Mouse (Mus musculus): ENCODE data around the gene Ptprt. TPM values are rescaled to one million over a fixed set of nuclear protein-coding genes. Genes with fewer than 3 reads are reported as not detected.

The Ptprt gene
- polyA plus RNA-seq, 1 experiment from 2014 or later: 0.26 TPM

DNA sequence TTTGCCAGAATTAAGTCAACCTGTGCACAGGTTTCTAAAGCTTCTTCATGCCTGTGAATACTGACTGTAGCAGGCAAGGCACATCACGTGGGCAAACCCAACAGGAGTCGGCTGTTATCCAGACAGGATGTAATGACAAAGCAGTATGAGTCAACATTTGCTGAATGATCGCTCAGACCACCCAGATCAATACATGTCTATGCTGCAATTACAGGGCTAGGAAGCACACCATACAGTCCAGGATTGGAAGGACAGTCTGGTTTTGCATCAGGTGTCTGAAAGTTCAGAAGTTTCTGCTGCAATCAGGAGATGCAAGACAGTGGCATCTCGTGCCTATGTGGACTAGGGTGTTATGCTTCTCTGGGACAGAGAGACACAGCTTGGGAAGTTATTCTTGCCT, 716.3 kb downstream of the Ptprt start:
- WGBS: 62% methylated on average over 4 of the region's 4 CpGs
- Histone ChIP-seq H3K36me3 (ENCODE audit: control insufficient read depth, insufficient read depth, low read length) (no peaks in the 10 kb centered on the region), H3K27me3 (ENCODE audit: control insufficient read depth, insufficient read depth, low read length) (no peaks in the 10 kb centered on the region), H3K4me3 (replicated peaks; ENCODE audit: low read length) (no peak overlapping the region), H3K4me1 (ENCODE audit: control insufficient read depth, insufficient read depth, low read length) (no peaks in the 10 kb centered on the region), H3K9me3 (replicated peaks; ENCODE audit: control insufficient read depth, low read length) (no peaks in the 10 kb centered on the region), H3K27ac (ENCODE audit: low read length) (no peak overlapping the region), H3K4me2 (ENCODE audit: low read depth, low read length) (no peak overlapping the region), H3K9ac (ENCODE audit: low read length) (no peak overlapping the region)
- ATAC-seq (ENCODE audit: insufficient read depth, low FRiP score): no peak

DNA sequence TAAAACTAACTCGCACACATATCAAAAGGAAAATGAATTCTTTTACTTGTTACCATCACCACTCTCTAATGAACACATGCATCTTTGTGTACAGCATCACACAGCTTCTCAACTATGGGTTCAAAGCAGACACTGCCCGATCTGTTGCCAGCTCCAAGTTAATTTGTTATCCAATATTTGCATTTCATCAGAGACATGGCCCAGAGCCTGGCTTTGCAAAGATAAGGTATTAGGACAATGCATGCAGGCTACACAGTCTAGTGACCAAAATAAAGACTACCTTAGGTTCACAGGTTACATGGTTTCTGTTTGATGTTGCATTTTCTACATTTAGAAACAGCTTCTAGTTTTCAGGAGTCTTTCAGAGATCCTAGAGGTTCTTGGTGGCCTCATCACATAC, 719.0 kb downstream of the Ptprt start:
- H3K27ac ChIP-seq (ENCODE audit: low read length): no peak overlapping the region
- no peaks in the 10 kb centered on the region for H3K4me1 ChIP-seq (ENCODE audit: control insufficient read depth, insufficient read depth, low read length)
- H3K9me3 ChIP-seq (replicated peaks; ENCODE audit: control insufficient read depth, low read length): no peaks in the 10 kb centered on the region
- 57% methylated on average over 2 of the region's 2 CpGs for WGBS
- no peak overlapping the region for H3K4me3 ChIP-seq (replicated peaks; ENCODE audit: low read length)
- H3K9ac ChIP-seq (ENCODE audit: low read length): no peak overlapping the region
- no peaks in the 10 kb centered on the region for H3K27me3 ChIP-seq (ENCODE audit: control insufficient read depth, insufficient read depth, low read length)
- no peaks in the 10 kb centered on the region for H3K36me3 ChIP-seq (ENCODE audit: control insufficient read depth, insufficient read depth, low read length)
- H3K4me2 ChIP-seq (ENCODE audit: low read depth, low read length): no peak overlapping the region
- no peak for ATAC-seq (ENCODE audit: insufficient read depth, low FRiP score)

DNA sequence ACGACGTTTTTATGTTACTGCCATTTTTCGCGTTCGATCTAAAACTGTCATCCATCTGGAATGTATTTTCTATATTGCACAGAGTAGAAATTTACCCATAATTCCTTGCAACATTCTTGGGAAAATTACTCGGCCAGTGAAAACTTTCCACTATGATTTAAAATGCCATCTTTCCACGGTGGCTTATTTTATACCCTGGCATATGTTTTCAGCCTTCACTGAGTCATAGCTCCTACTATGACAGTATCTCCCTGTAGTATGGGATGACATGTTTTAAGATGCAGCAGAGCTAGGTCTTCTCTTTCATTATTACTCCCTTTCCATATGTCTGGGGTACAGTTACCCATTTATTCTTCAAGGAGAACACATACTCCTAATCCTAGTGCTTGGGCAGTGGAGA, 753.7 kb downstream of the Ptprt start:
- Histone ChIP-seq H3K4me1 (ENCODE audit: control insufficient read depth, insufficient read depth, low read length) (no peaks in the 10 kb centered on the region), H3K4me2 (ENCODE audit: low read depth, low read length) (no peak overlapping the region), H3K4me3 (replicated peaks; ENCODE audit: low read length) (no peak overlapping the region), H3K27me3 (ENCODE audit: control insufficient read depth, insufficient read depth, low read length) (no peaks in the 10 kb centered on the region), H3K9me3 (replicated peaks; ENCODE audit: control insufficient read depth, low read length) (no peaks in the 10 kb centered on the region), H3K36me3 (ENCODE audit: control insufficient read depth, insufficient read depth, low read length) (no peaks in the 10 kb centered on the region), H3K9ac (ENCODE audit: low read length) (no peak overlapping the region), H3K27ac (ENCODE audit: low read length) (no peak overlapping the region)
- WGBS: 86% methylated on average over 7 of the region's 7 CpGs
- no peak for ATAC-seq (ENCODE audit: insufficient read depth, low FRiP score)

DNA sequence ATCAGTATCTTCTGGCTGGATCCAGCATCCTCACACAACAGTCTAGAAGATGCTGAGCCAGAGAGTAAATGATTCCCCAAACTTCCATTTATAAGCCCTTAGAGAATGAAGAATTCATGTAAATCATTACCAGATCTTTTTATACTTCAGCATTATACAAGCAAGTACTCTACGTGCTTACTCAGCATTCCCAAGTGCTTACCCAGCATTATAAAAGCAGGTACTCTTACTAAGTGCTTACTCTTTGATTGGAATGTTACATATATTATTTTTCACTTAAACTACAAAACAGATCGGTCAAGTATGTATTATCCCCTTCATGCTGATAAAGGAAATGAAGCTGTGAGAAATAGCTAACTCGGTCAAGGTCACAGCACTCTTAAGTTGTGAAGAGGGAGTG, 758.8 kb downstream of the Ptprt start:
- Histone ChIP-seq H3K27ac (ENCODE audit: low read length) (no peak overlapping the region), H3K9me3 (replicated peaks; ENCODE audit: control insufficient read depth, low read length) (no peaks in the 10 kb centered on the region), H3K4me3 (replicated peaks; ENCODE audit: low read length) (no peak overlapping the region), H3K4me2 (ENCODE audit: low read depth, low read length) (no peak overlapping the region), H3K9ac (ENCODE audit: low read length) (no peak overlapping the region), H3K4me1 (ENCODE audit: control insufficient read depth, insufficient read depth, low read length) (no peaks in the 10 kb centered on the region), H3K27me3 (ENCODE audit: control insufficient read depth, insufficient read depth, low read length) (no peaks in the 10 kb centered on the region), H3K36me3 (ENCODE audit: control insufficient read depth, insufficient read depth, low read length) (no peaks in the 10 kb centered on the region)
- WGBS: 86% methylated on average over 3 of the region's 3 CpGs
- ATAC-seq (ENCODE audit: insufficient read depth, low FRiP score): no peak

DNA sequence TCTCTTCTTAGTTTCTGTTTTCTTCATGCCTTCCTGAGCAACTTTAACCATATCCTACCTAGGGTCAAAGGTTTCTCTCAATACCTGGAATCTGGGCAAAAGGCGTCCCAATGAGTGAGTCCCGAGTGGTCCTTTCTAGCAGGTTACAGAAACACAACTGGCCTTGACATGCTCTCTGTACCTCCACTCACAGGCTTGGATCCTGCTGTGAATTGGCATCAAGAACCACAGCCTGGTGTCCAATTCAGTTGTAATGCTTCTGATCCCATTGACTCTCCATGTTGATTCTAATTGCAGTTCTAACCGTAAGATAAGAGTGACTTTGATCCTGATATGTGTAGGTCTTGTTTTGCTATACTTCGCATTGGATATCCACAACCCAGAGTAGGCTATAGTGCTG, 776.5 kb downstream of the Ptprt start:
- ATAC-seq (ENCODE audit: insufficient read depth, low FRiP score): no peak
- H3K4me3 ChIP-seq (replicated peaks; ENCODE audit: low read length): no peak overlapping the region
- 92% methylated on average over 4 of the region's 4 CpGs for WGBS

DNA sequence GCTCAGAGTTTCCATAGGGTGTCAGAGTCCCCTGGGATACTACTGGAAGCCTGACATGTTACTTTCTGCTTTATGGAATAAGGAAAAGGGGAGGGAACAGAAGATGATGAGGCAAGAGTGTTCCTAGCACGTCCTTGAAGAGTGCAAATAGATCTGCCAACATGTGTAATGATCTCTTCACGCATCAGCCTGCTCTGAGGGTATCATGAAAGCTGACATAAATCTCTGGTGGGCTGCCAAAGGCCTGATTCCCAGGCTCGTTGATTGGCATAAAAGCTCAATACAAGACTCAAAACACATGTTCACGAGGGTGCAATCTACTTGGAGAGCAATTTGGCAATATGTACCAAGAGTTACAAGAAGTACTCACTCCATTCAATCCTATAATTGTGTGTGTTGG, 778.4 kb downstream of the Ptprt start:
- no peak for ATAC-seq (ENCODE audit: insufficient read depth, low FRiP score)

More for the DNA sequence above, 776.5 kb downstream of the Ptprt start:
- no peaks in the 10 kb centered on the region for H3K4me1 ChIP-seq (ENCODE audit: control insufficient read depth, insufficient read depth, low read length)
- no peak overlapping the region for H3K4me2 ChIP-seq (ENCODE audit: low read depth, low read length)
- no peak overlapping the region for H3K27ac ChIP-seq (ENCODE audit: low read length)
- H3K9ac ChIP-seq (ENCODE audit: low read length): no peak overlapping the region
- no peaks in the 10 kb centered on the region for H3K9me3 ChIP-seq (replicated peaks; ENCODE audit: control insufficient read depth, low read length)
- no peaks in the 10 kb centered on the region for H3K27me3 ChIP-seq (ENCODE audit: control insufficient read depth, insufficient read depth, low read length)
- no peaks in the 10 kb centered on the region for H3K36me3 ChIP-seq (ENCODE audit: control insufficient read depth, insufficient read depth, low read length)

DNA sequence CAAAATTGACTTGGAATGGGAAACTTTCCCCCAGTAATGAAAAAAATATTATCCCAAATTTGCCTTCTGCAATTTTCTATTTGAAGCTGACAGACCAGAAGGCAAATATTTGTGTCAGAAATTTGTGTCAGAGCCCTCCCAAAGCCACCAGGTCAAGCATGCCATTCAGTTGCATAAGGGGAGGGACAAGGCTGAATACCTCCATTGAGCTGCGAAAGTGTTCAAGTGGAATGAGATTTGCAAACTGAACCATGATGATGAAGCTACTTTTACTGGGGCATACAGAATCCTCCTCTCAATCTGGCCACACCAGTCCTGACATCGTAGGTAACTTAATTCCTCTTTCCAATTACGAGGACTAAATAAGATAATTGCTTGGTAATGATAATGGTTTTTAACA, 780.0 kb downstream of the Ptprt start:
- Histone ChIP-seq H3K4me1 (ENCODE audit: control insufficient read depth, insufficient read depth, low read length) (no peaks in the 10 kb centered on the region), H3K27ac (ENCODE audit: low read length) (no peak overlapping the region), H3K4me3 (replicated peaks; ENCODE audit: low read length) (no peak overlapping the region), H3K9me3 (replicated peaks; ENCODE audit: control insufficient read depth, low read length) (no peaks in the 10 kb centered on the region), H3K4me2 (ENCODE audit: low read depth, low read length) (no peak overlapping the region), H3K27me3 (ENCODE audit: control insufficient read depth, insufficient read depth, low read length) (no peaks in the 10 kb centered on the region), H3K9ac (ENCODE audit: low read length) (no peak overlapping the region), H3K36me3 (ENCODE audit: control insufficient read depth, insufficient read depth, low read length) (no peaks in the 10 kb centered on the region)
- ATAC-seq (ENCODE audit: insufficient read depth, low FRiP score): no peak
- 78% methylated on average over 3 of the region's 3 CpGs for WGBS

More for the DNA sequence above, 778.4 kb downstream of the Ptprt start:
- Histone ChIP-seq H3K4me2 (ENCODE audit: low read depth, low read length) (no peak overlapping the region), H3K4me3 (replicated peaks; ENCODE audit: low read length) (no peak overlapping the region), H3K27ac (ENCODE audit: low read length) (no peak overlapping the region), H3K4me1 (ENCODE audit: control insufficient read depth, insufficient read depth, low read length) (no peaks in the 10 kb centered on the region), H3K27me3 (ENCODE audit: control insufficient read depth, insufficient read depth, low read length) (no peaks in the 10 kb centered on the region), H3K9me3 (replicated peaks; ENCODE audit: control insufficient read depth, low read length) (no peaks in the 10 kb centered on the region), H3K9ac (ENCODE audit: low read length) (no peak overlapping the region), H3K36me3 (ENCODE audit: control insufficient read depth, insufficient read depth, low read length) (no peaks in the 10 kb centered on the region)
- 61% methylated on average over 4 of the region's 4 CpGs for WGBS

DNA sequence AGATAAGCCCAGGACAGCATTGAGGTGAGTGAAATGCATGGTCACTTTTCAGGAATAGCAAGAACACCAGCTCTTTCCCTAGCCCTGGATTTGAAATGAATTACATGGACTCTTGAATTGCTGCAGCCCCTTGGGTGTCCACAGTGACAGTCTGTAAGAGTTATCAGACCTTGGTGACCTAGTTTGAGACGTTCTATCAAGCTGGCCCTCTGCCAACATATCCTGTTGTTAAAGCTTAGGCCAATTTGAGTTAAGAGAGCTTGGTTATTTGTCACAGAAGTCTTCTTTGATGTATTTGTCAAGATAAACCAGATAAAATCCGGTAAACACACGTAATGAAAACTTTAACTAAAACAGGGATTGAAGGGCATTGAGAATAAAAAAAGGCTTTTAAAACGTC, 795.7 kb downstream of the Ptprt start:
- no peaks in the 10 kb centered on the region for H3K27me3 ChIP-seq (ENCODE audit: control insufficient read depth, insufficient read depth, low read length)
- H3K4me1 ChIP-seq (ENCODE audit: control insufficient read depth, insufficient read depth, low read length): no peaks in the 10 kb centered on the region
- no peaks in the 10 kb centered on the region for H3K36me3 ChIP-seq (ENCODE audit: control insufficient read depth, insufficient read depth, low read length)
- no peak for ATAC-seq (ENCODE audit: insufficient read depth, low FRiP score)
- no peaks in the 10 kb centered on the region for H3K9me3 ChIP-seq (replicated peaks; ENCODE audit: control insufficient read depth, low read length)
- no peak overlapping the region for H3K27ac ChIP-seq (ENCODE audit: low read length)
- H3K4me3 ChIP-seq (replicated peaks; ENCODE audit: low read length): no peak overlapping the region
- H3K4me2 ChIP-seq (ENCODE audit: low read depth, low read length): no peak overlapping the region
- WGBS: 26% methylated on average over 4 of the region's 4 CpGs
- H3K9ac ChIP-seq (ENCODE audit: low read length): no peak overlapping the region

DNA sequence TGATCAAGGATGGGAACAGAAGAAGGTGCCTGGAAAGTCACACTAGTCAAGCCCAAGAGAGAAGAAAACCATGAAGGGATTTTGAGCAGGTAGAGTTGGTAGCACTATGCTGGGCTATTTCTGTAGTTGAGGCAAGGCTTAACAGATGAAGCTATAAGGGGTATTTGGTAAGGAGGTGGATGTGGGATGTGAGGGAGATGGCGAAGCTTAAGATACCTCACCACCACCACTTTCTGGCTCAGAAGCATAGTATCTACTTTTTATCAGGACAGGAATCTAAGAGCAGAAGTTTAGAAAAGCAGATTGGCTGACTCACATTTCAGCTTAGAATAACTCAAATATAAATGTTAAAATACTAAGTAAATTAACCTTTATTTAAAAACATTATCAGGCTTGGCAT, 802.1 kb downstream of the Ptprt start:
- Histone ChIP-seq H3K27ac (ENCODE audit: low read length) (no peak overlapping the region), H3K36me3 (ENCODE audit: control insufficient read depth, insufficient read depth, low read length) (no peaks in the 10 kb centered on the region), H3K4me3 (replicated peaks; ENCODE audit: low read length) (no peak overlapping the region), H3K4me2 (ENCODE audit: low read depth, low read length) (no peak overlapping the region), H3K4me1 (ENCODE audit: control insufficient read depth, insufficient read depth, low read length) (no peaks in the 10 kb centered on the region), H3K9ac (ENCODE audit: low read length) (no peak overlapping the region), H3K9me3 (replicated peaks; ENCODE audit: control insufficient read depth, low read length) (no peaks in the 10 kb centered on the region), H3K27me3 (ENCODE audit: control insufficient read depth, insufficient read depth, low read length) (no peaks in the 10 kb centered on the region)
- WGBS: 87% methylated on average over 1 of the region's 1 CpGs
- ATAC-seq (ENCODE audit: insufficient read depth, low FRiP score): no peak

DNA sequence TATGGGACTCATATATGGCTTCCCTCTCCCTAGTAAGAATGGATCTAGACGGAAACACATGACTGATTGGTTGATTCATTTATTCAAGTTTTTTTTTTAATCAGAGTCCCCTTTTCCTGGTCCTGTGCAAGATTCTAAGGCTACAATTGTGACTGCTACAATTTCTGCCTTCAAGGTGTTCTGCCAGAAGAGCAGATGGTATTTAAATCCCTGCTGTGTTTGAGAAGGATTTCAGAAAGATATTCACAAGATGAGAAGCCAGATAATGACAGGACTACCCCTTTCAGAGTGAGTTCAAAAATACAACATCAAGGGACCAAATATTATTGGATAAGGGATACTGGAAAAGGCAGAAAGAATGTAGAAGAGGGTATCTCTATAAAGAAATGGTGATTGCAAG, 802.6 kb downstream of the Ptprt start:
- H3K9me3 ChIP-seq (replicated peaks; ENCODE audit: control insufficient read depth, low read length): no peaks in the 10 kb centered on the region
- no peaks in the 10 kb centered on the region for H3K36me3 ChIP-seq (ENCODE audit: control insufficient read depth, insufficient read depth, low read length)
- no peaks in the 10 kb centered on the region for H3K4me1 ChIP-seq (ENCODE audit: control insufficient read depth, insufficient read depth, low read length)
- no peak overlapping the region for H3K4me3 ChIP-seq (replicated peaks; ENCODE audit: low read length)
- H3K9ac ChIP-seq (ENCODE audit: low read length): no peak overlapping the region
- H3K27ac ChIP-seq (ENCODE audit: low read length): no peak overlapping the region
- no peak for ATAC-seq (ENCODE audit: insufficient read depth, low FRiP score)
- no peak overlapping the region for H3K4me2 ChIP-seq (ENCODE audit: low read depth, low read length)
- no peaks in the 10 kb centered on the region for H3K27me3 ChIP-seq (ENCODE audit: control insufficient read depth, insufficient read depth, low read length)
- WGBS: 76% methylated on average over 1 of the region's 1 CpGs

All from stomach, embryonic 16.5 days (tissue).